Mouse (Mus musculus) midbrain, embryonic 10.5 days (tissue): ENCODE data around the gene Il4i1. TPM values are rescaled to one million over a fixed set of nuclear protein-coding genes. Genes with fewer than 3 reads are reported as not detected.

Experiments
- DNase-seq: peaks from one replicate; pipeline ENCODE4 v3.0.0-alpha.2; 2017; ENCODE audit warnings: low spot score
- H3K27ac ChIP-seq: fragments of 300-500 bp; sonication (generic); replicated peaks from 2 replicates; pipeline ENCODE4 v1.5.1; 2016; ENCODE audit warnings: mild to moderate bottlenecking
- H3K27me3 ChIP-seq: fragments of 300-500 bp; sonication (generic); 2 replicates; pipeline ENCODE4 v1.6.1; 2016; ENCODE audit warnings: low read depth, mild to moderate bottlenecking; ENCODE audit not compliant: poor library complexity, severe bottlenecking
- H3K36me3 ChIP-seq: fragments of 300-500 bp; sonication (generic); 2 replicates; pipeline ENCODE4 v1.6.1; 2016; ENCODE audit warnings: mild to moderate bottlenecking, moderate library complexity
- H3K4me1 ChIP-seq: fragments of 300-500 bp; sonication (generic); 2 replicates; pipeline ENCODE4 v1.6.1; 2016
- H3K4me3 ChIP-seq: fragments of 300-500 bp; sonication (generic); 2 replicates; pipeline ENCODE4 v1.5.1; 2016; ENCODE audit warnings: mild to moderate bottlenecking, moderate library complexity
- H3K9me3 ChIP-seq: fragments of 300-500 bp; sonication (generic); replicated peaks from 2 replicates; pipeline ENCODE4 v1.6.1; 2016; ENCODE audit warnings: mild to moderate bottlenecking
- WGBS: fragments of 180-500 bp; shearing (Covaris S2); methylation state at CpG from one replicate; pipeline ENCODE4 v1.1.7; 2016; 5-methylcytosine and 5-hydroxymethylcytosine counted together
- polyA plus RNA-seq: library from polyadenylated mRNA; unstranded; fragments of >200 nt; fragmentation: Nextera tagmentation; extraction: Ambion mirVana; gene quantifications from 2 replicates; pipeline ENCODE4 v1.2.1, GENCODE M21; 2016

Gene Il4i1
- polyA plus RNA-seq, 1 experiment from 2014 or later, result 1.2 TPM

- Histone ChIP-seq H3K27ac (no peak overlapping the region), H3K4me3 (no peak overlapping the region), H3K27me3 (no peaks in the 10 kb centered on the region), H3K36me3 (peaks cover 57% of the 10 kb centered on the region), H3K9me3 (no peaks in the 10 kb centered on the region), H3K4me1 (peaks cover 66% of the 10 kb centered on the region)
- 85% methylated on average over 7 of the region's 7 CpGs for WGBS
- no peak for DNase-seq
Measured at GRCm38 (mm10) chr7:44821666-44822448, 5.7 kb downstream of the Il4i1 start.

- WGBS, result 54% methylated on average over 7 of the region's 7 CpGs
- Histone ChIP-seq H3K9me3 (no peaks in the 10 kb centered on the region), H3K36me3 (peaks cover 68% of the 10 kb centered on the region), H3K27ac (no peak overlapping the region), H3K4me1 (peaks cover 53% of the 10 kb centered on the region), H3K27me3 (no peaks in the 10 kb centered on the region), H3K4me3 (no peak overlapping the region)
- no peak for DNase-seq
Measured at GRCm38 (mm10) chr7:44823409-44823808, 7.2 kb downstream of the Il4i1 start.

- Histone ChIP-seq H3K4me3 (no peak overlapping the region), H3K36me3 (peaks cover 70% of the 10 kb centered on the region), H3K4me1 (peaks cover 38% of the 10 kb centered on the region), H3K9me3 (no peaks in the 10 kb centered on the region), H3K27me3 (no peaks in the 10 kb centered on the region), H3K27ac (no peak overlapping the region)
- peak; percentile 70 for DNase-seq
- 40% methylated on average over 3 of the region's 3 CpGs for WGBS
Measured at GRCm38 (mm10) chr7:44824872-44825271, 8.7 kb downstream of the Il4i1 start.

- Histone ChIP-seq H3K36me3 (peaks cover 73% of the 10 kb centered on the region), H3K4me3 (no peak overlapping the region)
- WGBS, result 89% methylated on average over 3 of the region's 3 CpGs
Measured at GRCm38 (mm10) chr7:44826771-44827170, 10.6 kb downstream of the Il4i1 start.

GRCm38 (mm10) chr7:44828706-44829105 is 12.5 kb downstream of the Il4i1 start:
- H3K36me3 ChIP-seq, result peaks cover 74% of the 10 kb centered on the region
- 94% methylated on average over 5 of the region's 5 CpGs for WGBS
- DNase-seq, result no peak

More at GRCm38 (mm10) chr7:44826771-44827170, 10.6 kb downstream of the Il4i1 start:
- Histone ChIP-seq H3K4me1 (peaks cover 21% of the 10 kb centered on the region), H3K27me3 (no peaks in the 10 kb centered on the region), H3K27ac (no peak overlapping the region), H3K9me3 (no peaks in the 10 kb centered on the region)
- DNase-seq, result no peak

GRCm38 (mm10) chr7:44832763-44833162 is 16.6 kb downstream of the Il4i1 start:
- Histone ChIP-seq H3K27me3 (0 out of 2 replicates have a peak, but pooled peaks cover under 1% of the 10 kb centered on the region), H3K9me3 (no peaks in the 10 kb centered on the region), H3K27ac (no peak overlapping the region), H3K36me3 (peaks cover 49% of the 10 kb centered on the region), H3K4me1 (peaks cover 5% of the 10 kb centered on the region; the same call in 1 of the 2 replicates), H3K4me3 (no peak overlapping the region)
- WGBS, result 83% methylated on average over 4 of the region's 4 CpGs
- DNase-seq, result no peak

More at GRCm38 (mm10) chr7:44828706-44829105, 12.5 kb downstream of the Il4i1 start:
- H3K27ac ChIP-seq, result no peak overlapping the region
- H3K9me3 ChIP-seq, result no peaks in the 10 kb centered on the region
- peak overlapping the region; percentile 14; the same call in 1 of the 2 replicates for H3K4me3 ChIP-seq
- H3K27me3 ChIP-seq, result no peaks in the 10 kb centered on the region
- peaks cover 11% of the 10 kb centered on the region for H3K4me1 ChIP-seq

GRCm38 (mm10) chr7:44835373-44836015 is 19.3 kb downstream of the Il4i1 start:
- H3K9me3 ChIP-seq, result no peaks in the 10 kb centered on the region
- peaks cover 28% of the 10 kb centered on the region for H3K27me3 ChIP-seq
- 95% methylated on average over 1 of the region's 1 CpGs for WGBS
- H3K4me3 ChIP-seq, result no peak overlapping the region
- H3K4me1 ChIP-seq, result peaks cover 22% of the 10 kb centered on the region
- DNase-seq, result no peak
- H3K36me3 ChIP-seq, result peaks cover 29% of the 10 kb centered on the region
- no peak overlapping the region for H3K27ac ChIP-seq

GRCm38 (mm10) chr7:44836016-44836404 is 19.8 kb downstream of the Il4i1 start:
- Histone ChIP-seq H3K36me3 (peaks cover 29% of the 10 kb centered on the region), H3K9me3 (no peaks in the 10 kb centered on the region), H3K27me3 (peaks cover 33% of the 10 kb centered on the region), H3K4me1 (peaks cover 25% of the 10 kb centered on the region), H3K4me3 (no peak overlapping the region), H3K27ac (no peak overlapping the region)
- DNase-seq, result no peak
- WGBS, result 63% methylated on average over 3 of the region's 3 CpGs

GRCm38 (mm10) chr7:44836423-44837053 is 20.4 kb downstream of the Il4i1 start:
- Histone ChIP-seq H3K27me3 (peaks cover 39% of the 10 kb centered on the region), H3K9me3 (no peaks in the 10 kb centered on the region), H3K36me3 (peaks cover 28% of the 10 kb centered on the region), H3K4me1 (peaks cover 25% of the 10 kb centered on the region), H3K4me3 (no peak overlapping the region), H3K27ac (no peak overlapping the region)
- DNase-seq, result no peak
- 87% methylated on average over 9 of the region's 9 CpGs for WGBS

GRCm38 (mm10) chr7:44838073-44838472 is 21.9 kb downstream of the Il4i1 start:
- WGBS, result 90% methylated on average over 6 of the region's 6 CpGs
- Histone ChIP-seq H3K27ac (no peak overlapping the region), H3K36me3 (peaks cover 32% of the 10 kb centered on the region), H3K9me3 (no peaks in the 10 kb centered on the region), H3K4me3 (no peak overlapping the region), H3K27me3 (peaks cover 42% of the 10 kb centered on the region), H3K4me1 (peaks cover 25% of the 10 kb centered on the region)
- DNase-seq, result no peak

- Histone ChIP-seq H3K27ac (no peak overlapping the region), H3K36me3 (peaks cover 43% of the 10 kb centered on the region), H3K4me1 (peaks cover 25% of the 10 kb centered on the region), H3K27me3 (peaks cover 42% of the 10 kb centered on the region), H3K9me3 (no peaks in the 10 kb centered on the region), H3K4me3 (peak overlapping the region; percentile 46)
- WGBS, result 32% methylated on average over 11 of the region's 11 CpGs
- DNase-seq, result no peak
Measured at GRCm38 (mm10) chr7:44839171-44839490, 22.9 kb downstream of the Il4i1 start.

GRCm38 (mm10) chr7:44839491-44840191 is 23.5 kb downstream of the Il4i1 start:
- Histone ChIP-seq H3K4me1 (peaks cover 25% of the 10 kb centered on the region), H3K27me3 (peaks cover 42% of the 10 kb centered on the region), H3K9me3 (no peaks in the 10 kb centered on the region), H3K27ac (peak overlapping the region; percentile 52; the same call in 1 of the 2 replicates), H3K4me3 (peak overlapping the region; percentile 46), H3K36me3 (peaks cover 48% of the 10 kb centered on the region)
- DNase-seq, result peak; percentile 51
- WGBS, result 3% methylated on average over 58 of the region's 58 CpGs
